Mouse (Mus musculus): ENCODE results near the gene Ranbp17.

GRCm38 (mm10) chr11:33399346-33399745 is 114.2 kb downstream of the Ranbp17 start:
- TF ChIP-seq CTCF (IDR thresholded peaks at IDR 0.05; ENCODE audit: low read depth, low read length) = no peak
- TF ChIP-seq POLR2A (IDR thresholded peaks at IDR 0.05; ENCODE audit: extremely low read depth, insufficient read depth, low read length) = no peak
